Mouse (Mus musculus) heart, postnatal 36 days (tissue): ENCODE data around the gene Lamc1. TPM values are rescaled to one million over a fixed set of nuclear protein-coding genes. Genes with fewer than 3 reads are reported as not detected.

Experiments used
- DNase-seq, 2 experiments: peaks; one replicate each; pipeline ENCODE4 v3.0.0; 2021 to 2022
- intact Hi-C: fragments of 180-260 bp; cut with DNase I; formaldehyde crosslinking; loops from one replicate; pipeline ENCODE4 v1.15.1; 2025
- total RNA-seq, 2 experiments: library from RNA; stranded (reverse); gene quantifications; 2 replicates each; pipeline ENCODE4 v1.2.3; 2021

Gene Lamc1
- total RNA-seq, 2 experiments from 2014 or later, result 139 to 176 TPM

GRCm38 (mm10) chr1:153270827-153271226 lies 61.8 kb downstream of the Lamc1 start:
- intact Hi-C loops, result no loop called here
- DNase-seq, result no peak

- intact Hi-C loops, result loop anchor here (5.0 kb wide), 2 partner anchors 48 to 63 kb away; partner anchors contain the start of gene Lamc1
- DNase-seq, result no peak
Measured at GRCm38 (mm10) chr1:153269681-153270080, 62.9 kb downstream of the Lamc1 start.

- DNase-seq, result no peak
- intact Hi-C loops, result loop anchor here (5.0 kb wide), 2 partner anchors 48 to 63 kb away; partner anchors contain the start of gene Lamc1
Measured at GRCm38 (mm10) chr1:153268806-153269309, 63.7 kb downstream of the Lamc1 start.

GRCm38 (mm10) chr1:153268306-153268705 lies 64.3 kb downstream of the Lamc1 start:
- intact Hi-C loops, result loop anchor here (5.0 kb wide), 2 partner anchors 49 to 64 kb away; partner anchors contain the start of gene Lamc1
- no peak for DNase-seq

- intact Hi-C loops, result loop anchor here (5.0 kb wide), 2 partner anchors 50 to 65 kb away; partner anchors contain the start of gene Lamc1
- no peak for DNase-seq
Measured at GRCm38 (mm10) chr1:153267730-153268129, 64.9 kb downstream of the Lamc1 start.

- DNase-seq, result no peak
- intact Hi-C loops, result loop anchor here (5.0 kb wide), 2 partner anchors 50 to 65 kb away; partner anchors contain the start of gene Lamc1
Measured at GRCm38 (mm10) chr1:153266891-153267290, 65.7 kb downstream of the Lamc1 start.

- peak; percentile 46 to 56 for DNase-seq
- intact Hi-C loops, result loop anchor here (5.0 kb wide), 2 partner anchors 52 to 67 kb away; partner anchors contain the start of gene Lamc1
Measured at GRCm38 (mm10) chr1:153265579-153265978, 67.0 kb downstream of the Lamc1 start.

- intact Hi-C loops, result loop anchor here (5.0 kb wide), 2 partner anchors 52 to 67 kb away; partner anchors contain the start of gene Lamc1
- DNase-seq, result no peak
Measured at GRCm38 (mm10) chr1:153265066-153265465, 67.5 kb downstream of the Lamc1 start.

GRCm38 (mm10) chr1:153259752-153260300 lies 72.8 kb downstream of the Lamc1 start:
- intact Hi-C loops, result loop anchor here (10.0 kb wide), 1 partner anchor 125 kb away; no protein-coding TSS in a partner anchor
- no peak for DNase-seq

GRCm38 (mm10) chr1:153252540-153253210 lies 79.9 kb downstream of the Lamc1 start:
- intact Hi-C loops, result loop anchor here (10.0 kb wide), 1 partner anchor 132 kb away; no protein-coding TSS in a partner anchor
- DNase-seq, result no peak

- DNase-seq, result no peak
- intact Hi-C loops, result loop anchor here (10.0 kb wide), 1 partner anchor 133 kb away; no protein-coding TSS in a partner anchor
Measured at GRCm38 (mm10) chr1:153251590-153252206, 80.9 kb downstream of the Lamc1 start.

- no peak for DNase-seq
- intact Hi-C loops, result no loop called here
Measured at GRCm38 (mm10) chr1:153241346-153241745, 91.2 kb downstream of the Lamc1 start.

- no peak for DNase-seq
- intact Hi-C loops, result no loop called here
Measured at GRCm38 (mm10) chr1:153235576-153235975, 97.0 kb downstream of the Lamc1 start.

GRCm38 (mm10) chr1:153231681-153232080 lies 100.9 kb downstream of the Lamc1 start:
- intact Hi-C loops, result no loop called here

GRCm38 (mm10) chr1:153227916-153228315 lies 104.7 kb downstream of the Lamc1 start:
- intact Hi-C loops, result loop anchor here (5.0 kb wide), 1 partner anchor 126 kb away; no protein-coding TSS in a partner anchor
- no peak for DNase-seq

More at GRCm38 (mm10) chr1:153231681-153232080, 100.9 kb downstream of the Lamc1 start:
- no peak for DNase-seq

- intact Hi-C loops, result loop anchor here (5.0 kb wide), 1 partner anchor 125 kb away; no protein-coding TSS in a partner anchor
Measured at GRCm38 (mm10) chr1:153227096-153227495, 105.5 kb downstream of the Lamc1 start.

GRCm38 (mm10) chr1:153225786-153226725 lies 106.5 kb downstream of the Lamc1 start:
- peak in 1 of 2 experiments; percentile 39 for DNase-seq
- intact Hi-C loops, result loop anchor here (5.0 kb wide), 1 partner anchor 124 kb away; no protein-coding TSS in a partner anchor

More at GRCm38 (mm10) chr1:153227096-153227495, 105.5 kb downstream of the Lamc1 start:
- DNase-seq, result no peak

GRCm38 (mm10) chr1:153224331-153224730 lies 108.3 kb downstream of the Lamc1 start:
- no peak for DNase-seq
- intact Hi-C loops, result loop anchor here (5.0 kb wide), 1 partner anchor 163 kb away; no protein-coding TSS in a partner anchor

- DNase-seq, result no peak
- intact Hi-C loops, result no loop called here
Measured at GRCm38 (mm10) chr1:153219376-153219775, 113.2 kb downstream of the Lamc1 start.
